Mouse (Mus musculus) liver, postnatal 0 days (tissue): Measurements from ENCODE around the gene Utrn. TPM values are rescaled to one million over a fixed set of nuclear protein-coding genes. Genes with fewer than 3 reads are reported as not detected.

Source experiments
- ATAC-seq: fragments of 200-750 bp; cut with Nextera tagmentation; 2 replicates; pipeline ENCODE4 v1.8.0; 2017; ENCODE audit warnings: mild to moderate bottlenecking, moderate library complexity
- DNase-seq: peaks from one replicate; pipeline ENCODE4 v3.0.0-alpha.2; 2016
- H3K27ac ChIP-seq: fragments of 300-500 bp; sonication (generic); 2 replicates; pipeline ENCODE4 v1.5.1; 2014; ENCODE audit warnings: antibody characterized with exemption, moderate library complexity, mild to moderate bottlenecking, low read depth
- H3K27me3 ChIP-seq: fragments of 300-500 bp; sonication (generic); 2 replicates; pipeline ENCODE4 v1.6.1; 2014; ENCODE audit warnings: low read length, control low read depth, mixed read lengths; ENCODE audit not compliant: insufficient read depth
- H3K36me3 ChIP-seq: fragments of 300-500 bp; sonication (generic); replicated peaks from 2 replicates; pipeline ENCODE4 v1.6.1; 2014; ENCODE audit warnings: mild to moderate bottlenecking, control low read depth, low read length, moderate library complexity, mixed read lengths; ENCODE audit not compliant: insufficient read depth
- H3K4me1 ChIP-seq: fragments of 300-500 bp; sonication (generic); 2 replicates; pipeline ENCODE4 v1.6.1; 2014; ENCODE audit warnings: antibody characterized with exemption, mild to moderate bottlenecking, control low read depth; ENCODE audit not compliant: insufficient read depth
- H3K4me2 ChIP-seq: fragments of 300-500 bp; sonication (generic); 2 replicates; pipeline ENCODE4 v1.6.1; 2014; ENCODE audit warnings: low read depth, mild to moderate bottlenecking, low read length, moderate library complexity, mixed read lengths
- H3K4me3 ChIP-seq: fragments of 300-500 bp; sonication (generic); 2 replicates; pipeline ENCODE4 v1.5.1; 2014; ENCODE audit warnings: low read depth, low read length
- H3K9ac ChIP-seq: fragments of 300-500 bp; sonication (generic); replicated peaks from 2 replicates; pipeline ENCODE4 v1.6.1; 2014; ENCODE audit warnings: mild to moderate bottlenecking, moderate library complexity
- H3K9me3 ChIP-seq: fragments of 300-500 bp; sonication (generic); 2 replicates; pipeline ENCODE4 v1.6.1; 2016; ENCODE audit warnings: mild to moderate bottlenecking, control low read depth, low read length, mixed read lengths
- CTCF ChIP-seq: sonication (generic); IDR thresholded peaks from 2 replicates; pipeline ENCODE4 v1.5.1; 2016; ENCODE audit warnings: antibody characterized with exemption, low read depth
- EP300 ChIP-seq: IDR thresholded peaks from 2 replicates; pipeline ENCODE4 v1.6.1; 2016; ENCODE audit warnings: antibody characterized with exemption, low read depth, mild to moderate bottlenecking
- WGBS: fragments of 180-500 bp; shearing (Covaris S2); extraction: QIAGEN DNeasy Blood & Tissue Kit; methylation state at CpG from one replicate; pipeline ENCODE4 v1.1.7; 2014; ENCODE audit not compliant: insufficient replicate concordance; 5-methylcytosine and 5-hydroxymethylcytosine counted together
- polyA plus RNA-seq: library from polyadenylated mRNA; unstranded; fragments of >200 nt; fragmentation: Nextera tagmentation; extraction: Ambion mirVana; gene quantifications from 2 replicates; pipeline ENCODE4 v1.2.1, GENCODE M21; 2015

The Utrn gene
- polyA plus RNA-seq, 1 experiment from 2014 or later = 9.7 TPM

DNA sequence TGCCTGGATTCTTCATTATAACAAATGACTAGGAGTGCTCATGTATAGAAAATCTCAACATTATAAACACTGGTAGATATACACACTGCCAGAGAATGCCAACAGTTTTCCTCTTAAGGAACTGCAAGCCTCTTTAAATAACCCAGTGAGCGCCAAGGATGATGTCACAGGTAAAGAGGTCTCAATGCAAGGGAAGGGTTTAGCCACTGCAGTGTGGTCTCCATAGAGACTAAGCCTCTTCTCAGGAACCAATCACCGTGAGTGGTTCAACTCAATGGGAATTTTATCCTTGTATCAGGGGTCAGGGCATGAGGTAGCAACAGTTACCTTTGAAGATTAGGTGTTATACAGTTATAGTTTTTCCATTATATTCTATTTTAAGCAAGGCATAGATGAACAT, 469.7 kb downstream of the Utrn start:
- Histone ChIP-seq H3K27ac (no peak overlapping the region), H3K4me3 (no peak overlapping the region), H3K27me3 (no peaks in the 10 kb centered on the region), H3K4me2 (no peak overlapping the region), H3K9ac (no peak overlapping the region), H3K36me3 (peaks cover 5% of the 10 kb centered on the region; the same call in 1 of the 2 replicates), H3K4me1 (no peaks in the 10 kb centered on the region), H3K9me3 (no peaks in the 10 kb centered on the region)
- 78% methylated on average over 2 of the region's 2 CpGs for WGBS
- TF ChIP-seq EP300 = no peak
- no peak for TF ChIP-seq CTCF
- no peak for ATAC-seq
- no peak for DNase-seq

DNA sequence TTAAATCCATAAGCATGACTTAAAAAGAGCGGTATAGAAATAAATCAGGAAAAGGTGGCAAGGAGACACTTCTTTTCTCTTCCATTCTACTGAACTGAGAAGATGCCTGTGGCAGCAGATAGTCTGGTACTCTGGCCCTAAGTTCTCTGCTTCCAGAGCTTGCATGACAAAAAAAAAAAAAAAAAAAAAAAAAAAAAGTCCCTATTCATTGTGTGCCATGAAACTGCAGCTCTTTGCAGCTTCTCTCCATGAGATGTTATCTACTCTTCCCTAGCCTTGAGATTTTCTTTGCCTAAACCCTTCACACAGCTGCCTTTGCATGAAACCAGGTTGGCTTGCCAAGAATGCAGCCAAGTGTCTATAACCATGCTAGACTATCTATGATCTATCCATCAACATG, 489.0 kb downstream of the Utrn start:
- no peak overlapping the region for H3K4me3 ChIP-seq
- ATAC-seq = no peak
- DNase-seq = no peak
- no peaks in the 10 kb centered on the region for H3K9me3 ChIP-seq
- H3K9ac ChIP-seq = no peak overlapping the region
- H3K27me3 ChIP-seq = no peaks in the 10 kb centered on the region
- no peaks in the 10 kb centered on the region for H3K36me3 ChIP-seq
- no peaks in the 10 kb centered on the region for H3K4me1 ChIP-seq
- H3K4me2 ChIP-seq = no peak overlapping the region
- H3K27ac ChIP-seq = no peak overlapping the region
- WGBS = 84% methylated on average over 1 of the region's 1 CpGs
- no peak for TF ChIP-seq CTCF
- no peak for TF ChIP-seq EP300

DNA sequence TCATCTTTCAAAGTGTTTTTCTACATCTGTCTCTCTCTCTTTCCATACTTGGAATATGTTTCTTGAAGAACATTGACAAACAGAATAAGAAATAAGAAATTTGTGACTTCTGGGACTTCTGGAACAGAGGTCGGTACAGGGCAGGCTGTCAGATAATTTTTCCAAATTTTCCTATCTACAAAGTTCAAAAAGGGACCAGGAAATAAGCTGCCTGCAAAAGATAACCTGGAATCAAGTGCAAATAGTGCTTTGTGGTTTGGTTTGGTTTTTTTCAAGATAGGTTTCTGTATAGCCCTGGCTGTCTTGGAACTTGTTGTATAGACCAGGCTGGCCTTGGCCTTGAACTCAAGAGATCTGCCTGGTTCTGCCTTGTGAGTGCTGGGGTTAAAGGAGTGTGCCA, 490.0 kb downstream of the Utrn start:
- DNase-seq = no peak
- Histone ChIP-seq H3K4me3 (no peak overlapping the region), H3K9me3 (no peaks in the 10 kb centered on the region), H3K27me3 (no peaks in the 10 kb centered on the region), H3K4me2 (no peak overlapping the region), H3K9ac (no peak overlapping the region), H3K27ac (no peak overlapping the region), H3K36me3 (no peaks in the 10 kb centered on the region), H3K4me1 (no peaks in the 10 kb centered on the region)
- WGBS = 67% methylated on average over 1 of the region's 1 CpGs
- no peak for ATAC-seq
- TF ChIP-seq CTCF (no peak), EP300 (no peak)

DNA sequence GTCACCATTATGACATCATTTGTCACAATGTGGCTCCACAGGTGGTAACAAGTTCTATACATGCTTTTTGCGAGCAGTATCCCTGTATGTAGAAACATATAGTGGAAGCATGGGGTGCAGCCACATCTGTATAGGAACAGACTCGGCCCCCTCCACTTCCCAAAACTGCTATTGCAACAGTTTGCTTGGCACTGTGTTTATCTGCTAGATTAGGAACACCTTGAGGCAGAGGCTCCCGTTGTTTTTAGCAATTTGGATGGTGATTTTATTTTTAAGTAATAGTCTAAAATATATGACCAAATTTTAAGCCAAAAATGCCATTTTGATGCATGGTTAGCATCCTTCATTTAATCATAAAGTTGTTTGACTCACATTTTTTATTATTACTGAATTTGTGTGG, 491.4 kb downstream of the Utrn start:
- DNase-seq (no peak), ATAC-seq (no peak)
- Histone ChIP-seq H3K4me3 (no peak overlapping the region), H3K27me3 (no peaks in the 10 kb centered on the region), H3K4me1 (no peaks in the 10 kb centered on the region), H3K9me3 (no peaks in the 10 kb centered on the region), H3K27ac (no peak overlapping the region), H3K9ac (no peak overlapping the region), H3K4me2 (no peak overlapping the region), H3K36me3 (no peaks in the 10 kb centered on the region)
- TF ChIP-seq EP300 = no peak
- no peak for TF ChIP-seq CTCF
- WGBS = 47% methylated on average over 3 of the region's 3 CpGs

DNA sequence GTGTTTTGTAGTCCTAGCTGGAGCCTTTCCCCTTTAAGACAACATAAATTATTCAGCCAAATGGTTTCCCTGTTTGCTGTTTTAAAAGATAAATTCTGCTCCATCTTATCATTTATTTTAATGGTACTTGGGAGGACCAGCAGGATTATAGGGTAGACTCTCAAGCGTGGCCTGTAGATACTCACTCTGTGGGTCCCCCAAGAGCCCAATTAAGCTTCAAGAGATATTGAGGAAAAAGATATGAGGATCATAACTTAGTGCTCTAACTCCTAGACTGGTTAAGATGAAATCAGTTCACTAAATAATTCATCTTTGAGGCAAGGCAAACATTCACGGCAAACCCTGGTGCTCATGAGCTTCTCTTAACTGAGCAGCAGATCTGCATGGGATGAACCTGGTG, 493.1 kb downstream of the Utrn start:
- no peaks in the 10 kb centered on the region for H3K4me1 ChIP-seq
- ATAC-seq (no peak), DNase-seq (no peak)
- H3K4me2 ChIP-seq = no peak overlapping the region
- no peak overlapping the region for H3K27ac ChIP-seq
- no peak overlapping the region for H3K4me3 ChIP-seq
- no peaks in the 10 kb centered on the region for H3K9me3 ChIP-seq
- 68% methylated on average over 2 of the region's 2 CpGs for WGBS
- no peaks in the 10 kb centered on the region for H3K27me3 ChIP-seq
- no peak overlapping the region for H3K9ac ChIP-seq
- H3K36me3 ChIP-seq = no peaks in the 10 kb centered on the region
- TF ChIP-seq CTCF (no peak), EP300 (no peak)

DNA sequence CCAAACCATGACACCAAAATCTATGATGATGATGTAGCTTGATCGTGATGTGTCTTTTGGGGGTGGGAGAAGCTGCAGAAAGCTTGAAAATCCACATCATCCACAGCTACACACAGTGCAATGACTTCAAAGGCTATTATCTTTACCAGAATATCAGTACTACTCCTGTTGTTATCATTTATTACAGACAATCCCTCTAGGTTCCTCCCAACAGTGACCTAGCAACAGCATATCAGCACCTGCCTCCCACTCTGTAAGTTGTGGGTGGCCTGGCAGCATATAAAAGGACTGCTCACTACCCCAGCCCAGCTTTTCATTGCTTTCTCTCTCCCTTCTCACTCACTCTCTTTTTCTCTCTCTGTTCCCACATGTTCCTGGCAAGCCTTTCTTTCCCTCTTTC, 494.4 kb downstream of the Utrn start:
- no peaks in the 10 kb centered on the region for H3K36me3 ChIP-seq
- DNase-seq (no peak), ATAC-seq (no peak)
- H3K27me3 ChIP-seq = no peaks in the 10 kb centered on the region
- no peaks in the 10 kb centered on the region for H3K9me3 ChIP-seq
- H3K4me3 ChIP-seq = no peak overlapping the region
- no peaks in the 10 kb centered on the region for H3K4me1 ChIP-seq
- WGBS = 69% methylated on average over 1 of the region's 1 CpGs
- TF ChIP-seq EP300 = no peak
- TF ChIP-seq CTCF = no peak
- no peak overlapping the region for H3K9ac ChIP-seq
- no peak overlapping the region for H3K27ac ChIP-seq
- no peak overlapping the region for H3K4me2 ChIP-seq

DNA sequence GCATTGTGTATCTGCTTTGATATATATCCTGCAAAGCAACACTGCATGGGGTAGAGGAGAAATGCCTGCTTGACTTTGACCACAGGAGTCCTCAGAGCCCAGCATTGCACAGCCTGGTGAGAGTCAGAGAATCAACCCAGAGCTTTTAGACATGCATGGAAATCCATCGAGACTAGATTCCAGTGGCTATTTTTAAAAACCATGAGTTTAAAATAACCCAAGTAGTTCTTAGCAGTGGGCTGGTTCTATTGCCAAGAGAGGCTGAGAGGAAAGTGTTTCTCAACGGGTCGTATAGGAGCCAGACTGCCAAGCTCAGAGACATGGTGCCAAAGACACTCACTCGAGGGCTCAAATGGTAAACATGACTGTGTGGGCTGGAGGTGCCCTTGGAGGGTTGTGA, 514.6 kb downstream of the Utrn start:
- no peak overlapping the region for H3K4me2 ChIP-seq
- no peaks in the 10 kb centered on the region for H3K27me3 ChIP-seq
- 73% methylated on average over 4 of the region's 4 CpGs for WGBS
- no peak overlapping the region for H3K9ac ChIP-seq
- ATAC-seq (no peak), DNase-seq (no peak)
- no peak overlapping the region for H3K27ac ChIP-seq
- H3K9me3 ChIP-seq = no peaks in the 10 kb centered on the region
- no peaks in the 10 kb centered on the region for H3K36me3 ChIP-seq
- H3K4me3 ChIP-seq = no peak overlapping the region
- no peaks in the 10 kb centered on the region for H3K4me1 ChIP-seq
- TF ChIP-seq CTCF (no peak), EP300 (no peak)
